Mouse (Mus musculus): ENCODE measurements around the gene Kdm4c.

DNA sequence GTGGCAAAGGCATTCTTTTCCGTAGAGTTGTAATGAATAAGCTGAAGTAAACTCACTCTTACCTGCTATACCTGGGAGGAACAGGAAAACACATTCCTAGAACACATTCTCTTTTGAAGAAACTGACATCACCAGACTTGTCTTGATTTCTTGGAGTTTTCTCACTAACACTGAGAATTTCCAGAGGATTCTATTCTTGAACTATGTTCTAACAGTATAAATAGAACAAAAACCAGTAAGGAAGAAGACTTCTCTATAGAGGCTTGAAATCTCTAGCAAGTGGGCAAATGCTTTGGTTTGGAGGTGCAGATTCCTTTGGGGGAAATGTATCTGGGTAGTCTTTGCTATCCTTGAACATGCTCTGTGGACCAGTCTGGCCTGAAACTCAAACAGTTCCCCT, 166.4 kb downstream of the Kdm4c start:
- TF ChIP-seq POLR2A (IDR thresholded peaks at IDR 0.05; ENCODE audit: low read depth, low read length): no peak
- no peak for TF ChIP-seq CTCF (IDR thresholded peaks at IDR 0.05; ENCODE audit: extremely low read depth, insufficient read depth, insufficient read length, insufficient replicate concordance)

All from spleen, adult 2 months (tissue).